ENCODE assay signal across 25 mouse cellular contexts in genomic region chr5:107219883-107220282, GRCm38 (mm10).
DNase-seq lines count a peak whose midpoint lies in the region; ATAC-seq and TF ChIP-seq lines count a peak whose summit lies in the region.
"Had no signal": no experiment of that assay in that cellular context is flagged by ENCODE, and none has a peak within 500 bp of the region (broad histone marks: within the 10 kb centered on the region; RNA-seq: fewer than 3 reads in every experiment).

No protein-coding gene starts in this region.

- no peak for TF ChIP-seq POLR2A in MEL (IDR thresholded peaks at IDR 0.05; ENCODE audit: control insufficient read depth in 1 of 2, insufficient read depth in 1 of 2, low read depth in 1 of 2, low read length in 2 of 2, poor library complexity in 1 of 2)
- no peak for TF ChIP-seq POLR2A in embryonic fibroblast, embryonic 13.5 days (IDR thresholded peaks at IDR 0.05; ENCODE audit: low read depth, low read length)

- no peak for ATAC-seq in lung, embryonic 16.5 days (ENCODE audit: low read depth)
- ATAC-seq in liver, embryonic 13.5 days (ENCODE audit: low read depth), result peak; percentile 51
- ATAC-seq: hindbrain, embryonic 16.5 days; midbrain, embryonic 13.5 days had no signal

- H3K4me2 ChIP-seq in lung, embryonic 16.5 days (ENCODE audit: low read depth, low read length), result no peak overlapping the region
- H3K4me2 ChIP-seq in liver, embryonic 13.5 days, result no peak overlapping the region
- H3K4me2 ChIP-seq: embryonic facial prominence, embryonic 12.5 days; midbrain, embryonic 13.5 days; neural tube, embryonic 15.5 days had no signal

- no peak overlapping the region for H3K4me3 ChIP-seq in lung, embryonic 16.5 days (ENCODE audit: low read length)
- H3K4me3 ChIP-seq in MEL (ENCODE audit: control insufficient read depth in 1 of 2, insufficient read depth in 1 of 2, low read depth in 2 of 2, low read length in 2 of 2), result no peak overlapping the region
- H3K4me3 ChIP-seq in embryonic fibroblast, embryonic 13.5 days (ENCODE audit: insufficient read depth, low read length), result no peak overlapping the region
- no peak overlapping the region for H3K4me3 ChIP-seq in liver, embryonic 13.5 days (replicated peaks)
- H3K4me3 ChIP-seq: embryonic facial prominence, embryonic 12.5 days; forebrain, embryonic 10.5 days; heart, embryonic 10.5 days; midbrain, embryonic 13.5 days; myocyte; neural tube, embryonic 15.5 days had no signal

- WGBS in lung, embryonic 16.5 days, result 81% methylated on average over 6 of the region's 6 CpGs
- 69% methylated on average over 6 of the region's 6 CpGs for WGBS in liver, embryonic 13.5 days (ENCODE audit: insufficient replicate concordance)

- peaks cover 3% of the 10 kb centered on the region; the same call in 1 of the 2 replicates for H3K79me2 ChIP-seq in MEL (ENCODE audit: control insufficient read depth, insufficient read depth, low read length, poor library complexity)

- H3K9me3 ChIP-seq in lung, embryonic 16.5 days (ENCODE audit: control insufficient read depth, low read length), result no peaks in the 10 kb centered on the region
- no peaks in the 10 kb centered on the region for H3K9me3 ChIP-seq in MEL (replicated peaks; ENCODE audit: insufficient read depth, low read length)
- no peaks in the 10 kb centered on the region for H3K9me3 ChIP-seq in liver, embryonic 13.5 days (replicated peaks)
- H3K9me3 ChIP-seq: embryonic facial prominence, embryonic 12.5 days; forebrain, embryonic 10.5 days; G1E; heart, embryonic 10.5 days; midbrain, embryonic 13.5 days; neural tube, embryonic 15.5 days had no signal

- no peak overlapping the region for H3K9ac ChIP-seq in lung, embryonic 16.5 days (ENCODE audit: low read length)
- no peak overlapping the region for H3K9ac ChIP-seq in MEL (ENCODE audit: control insufficient read depth, low read depth, low read length, poor library complexity, severe bottlenecking)
- H3K9ac ChIP-seq in liver, embryonic 13.5 days, result no peak overlapping the region
- H3K9ac ChIP-seq: embryonic facial prominence, embryonic 12.5 days; midbrain, embryonic 13.5 days; neural tube, embryonic 15.5 days had no signal

- H3K27ac ChIP-seq in lung, embryonic 16.5 days (ENCODE audit: low read length), result peak overlapping the region; percentile 29; the same call in 1 of the 2 replicates
- no peak overlapping the region for H3K27ac ChIP-seq in MEL (ENCODE audit: control insufficient read depth, low read depth, low read length)
- peak overlapping the region; percentile 44 for H3K27ac ChIP-seq in embryonic fibroblast, embryonic 13.5 days (ENCODE audit: insufficient read depth, low read length)
- H3K27ac ChIP-seq in liver, embryonic 13.5 days, result 0 out of 2 replicates have a peak overlapping the region, but pooled peaks have one; percentile 23
- H3K27ac ChIP-seq: embryonic facial prominence, embryonic 12.5 days; forebrain, embryonic 10.5 days; heart, embryonic 10.5 days; macrophage; midbrain, embryonic 13.5 days; neural tube, embryonic 15.5 days had no signal

- no peaks in the 10 kb centered on the region for H3K27me3 ChIP-seq in lung, embryonic 16.5 days (ENCODE audit: control insufficient read depth, insufficient read depth, low read depth, low read length)
- H3K27me3 ChIP-seq in MEL (ENCODE audit: control insufficient read depth in 1 of 2, insufficient read depth in 2 of 2, low read length in 2 of 2), result no peaks in the 10 kb centered on the region
- H3K27me3 ChIP-seq in liver, embryonic 13.5 days, result no peaks in the 10 kb centered on the region
- H3K27me3 ChIP-seq: embryonic facial prominence, embryonic 12.5 days; midbrain, embryonic 13.5 days; neural tube, embryonic 15.5 days had no signal

- no peak for TF ChIP-seq CTCF in MEL (IDR thresholded peaks at IDR 0.05 in 2 of 3, conservative IDR thresholded peaks at IDR 0.05 in 1 of 3; ENCODE audit: control insufficient read depth in 1 of 3, insufficient read depth in 1 of 3, low read depth in 2 of 3, low read length in 3 of 3, poor library complexity in 1 of 3, severe bottlenecking in 1 of 3)
- TF ChIP-seq CTCF in embryonic fibroblast, embryonic 13.5 days (IDR thresholded peaks at IDR 0.05; ENCODE audit: borderline replicate concordance, insufficient read depth, low read length), result no peak

- TF ChIP-seq EP300 in MEL (IDR thresholded peaks at IDR 0.05; ENCODE audit: low read depth in 1 of 2, low read length in 2 of 2), result no peak

- no peak for TF ChIP-seq RAD21 in MEL (IDR thresholded peaks at IDR 0.05; ENCODE audit: low read depth, low read length)

- H3K4me1 ChIP-seq in lung, embryonic 16.5 days (replicated peaks; ENCODE audit: control insufficient read depth, insufficient read depth, low read length), result peaks cover 48% of the 10 kb centered on the region
- peaks cover 4 to 10% of the 10 kb centered on the region in 2 experiments for H3K4me1 ChIP-seq in MEL (ENCODE audit: control insufficient read depth in 1 of 2, insufficient read depth in 2 of 2, low read length in 2 of 2)
- peaks cover 15% of the 10 kb centered on the region for H3K4me1 ChIP-seq in embryonic fibroblast, embryonic 13.5 days (ENCODE audit: control insufficient read depth, insufficient read depth, low read length)
- peaks cover 74% of the 10 kb centered on the region for H3K4me1 ChIP-seq in liver, embryonic 13.5 days (replicated peaks)

- no peak for DNase-seq in lung, adult 18-20 months
- peak; percentile 31 for DNase-seq in MEL (ENCODE audit: low read depth, low spot score)
- no peak for DNase-seq in liver, embryonic 13.5 days
- DNase-seq in cerebellum, postnatal 25 days, result no peak
- DNase-seq in spleen, postnatal 4 days (ENCODE audit: low spot score in 2 of 2), result no peak
- no peak for DNase-seq in kidney, postnatal 4 days
- DNase-seq: adrenal gland, adult 8-10 months; B cell, adult 2 months; cerebellum, adult 18-20 months; gastrocnemius, postnatal 36 days; heart, postnatal 14 days; kidney, adult 8-10 months; kidney, postnatal 25 days; thymus, postnatal 14 days had no signal

- H3K36me3 ChIP-seq in lung, embryonic 16.5 days (ENCODE audit: control insufficient read depth, insufficient read depth, low read length), result no peaks in the 10 kb centered on the region
- peaks cover 0 to 8% of the 10 kb centered on the region in 2 experiments; a peak in 2 of 4 replicates for H3K36me3 ChIP-seq in MEL (ENCODE audit: control insufficient read depth in 1 of 2, insufficient read depth in 2 of 2, low read length in 2 of 2)
- H3K36me3 ChIP-seq in liver, embryonic 13.5 days, result no peaks in the 10 kb centered on the region
- H3K36me3 ChIP-seq: embryonic facial prominence, embryonic 12.5 days; forebrain, embryonic 10.5 days; G1E; midbrain, embryonic 13.5 days; neural tube, embryonic 15.5 days had no signal

TF ChIP-seq in MEL, 35 proteins besides CTCF, POLR2A, EP300 and RAD21:
- TF ChIP-seq ZKSCAN1 (IDR thresholded peaks at IDR 0.05; ENCODE audit: low read depth, low read length) (no peak), NRF1 (IDR thresholded peaks at IDR 0.05; ENCODE audit: insufficient read depth, low read depth, low read length, poor library complexity, severe bottlenecking) (no peak), GABPA (IDR thresholded peaks at IDR 0.05; ENCODE audit: low read depth, low read length) (no peak), UBTF (IDR thresholded peaks at IDR 0.05; ENCODE audit: borderline replicate concordance, insufficient read depth, low read depth, low read length) (no peak), TCF12 (IDR thresholded peaks at IDR 0.05; ENCODE audit: low read depth, low read length) (no peak)
